Mouse (Mus musculus) lung, adult 2 months (tissue): ENCODE results near the gene Cog5.

Experiments
- CTCF ChIP-seq: fragments of 200-500 bp; IDR thresholded peaks from 2 replicates; pipeline ENCODE4 v1.5.1; 2011; ENCODE audit warnings: mild to moderate bottlenecking, low read length, control low read depth; ENCODE audit not compliant: insufficient read depth
- POLR2A ChIP-seq: fragments of 200-500 bp; IDR thresholded peaks from 2 replicates; pipeline ENCODE4 v1.6.1; 2011; ENCODE audit warnings: low read depth, mild to moderate bottlenecking, control low read depth, low read length, borderline replicate concordance; ENCODE audit errors: extremely low read depth

DNA sequence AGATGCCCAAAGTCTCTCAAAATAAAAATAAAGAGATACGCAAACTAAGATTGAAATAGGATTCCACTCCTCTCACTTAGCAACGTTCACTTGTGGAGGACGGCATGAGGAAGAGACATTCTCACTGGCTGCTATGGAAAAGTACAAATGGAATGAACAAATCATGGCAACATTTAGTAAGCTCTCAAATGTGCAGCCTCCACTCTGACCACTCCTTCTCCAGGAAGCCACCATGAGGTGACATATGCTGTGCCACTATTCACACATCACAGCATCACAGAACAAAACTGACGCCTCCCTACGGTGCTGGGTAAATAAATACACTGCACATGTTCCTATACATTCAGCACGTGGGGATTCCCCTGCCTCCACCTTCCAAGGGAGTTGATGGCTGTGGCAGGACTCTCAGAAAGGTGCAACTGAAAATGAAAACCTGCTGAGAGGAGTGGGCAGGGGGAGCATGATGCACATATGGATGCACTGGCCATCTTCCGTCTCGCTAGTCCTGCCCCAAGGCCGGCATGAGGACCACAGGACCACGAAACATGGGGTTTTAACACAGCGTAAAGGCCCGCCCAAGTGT is 323.0 kb downstream of the Cog5 start:
- TF ChIP-seq CTCF (no peak), POLR2A (no peak)
